Mouse (Mus musculus): Measurements from ENCODE around the gene Nrm.
A peak's percentile ranks its signal among the peaks of the same experiment; 100 is the strongest.
"Not testable (repeated sequence)": the region's sequence is repeated elsewhere in the genome, so short reads cannot be mapped to it uniquely, and the experiment has no call there.

Nrm gene

GRCm38 (mm10) chr17:35835424-35836140 is 25.5 kb upstream of the Nrm start:
- peak in 1 of 2 experiments; percentile 20 for DNase-seq

- DNase-seq = peak in 1 of 2 experiments; percentile 74
Observed at GRCm38 (mm10) chr17:35836178-35836965, 24.7 kb upstream of the Nrm start.

- peak; percentile 90 to 92 for DNase-seq
Observed at GRCm38 (mm10) chr17:35836991-35837422, 24.1 kb upstream of the Nrm start.

- peak in 1 of 2 experiments; percentile 75 for DNase-seq
Observed at GRCm38 (mm10) chr17:35837487-35837886, 23.6 kb upstream of the Nrm start.

- peak; percentile 96 to 97 for DNase-seq
Observed at GRCm38 (mm10) chr17:35838122-35838544, 23.0 kb upstream of the Nrm start, which contains the start of gene Tubb5. Gene Tubb5, minus strand, starts transcription at chr17:35838306.

- DNase-seq = peak in 1 of 2 experiments; percentile 30
Observed at GRCm38 (mm10) chr17:35838570-35838969, 22.5 kb upstream of the Nrm start.

- not testable (repeated sequence) for DNase-seq
Observed at GRCm38 (mm10) chr17:35839002-35839401, 22.1 kb upstream of the Nrm start.

- DNase-seq = no peak
Observed at GRCm38 (mm10) chr17:35840561-35840960, 20.6 kb upstream of the Nrm start.

- peak; percentile 99 to 100 for DNase-seq
Observed at GRCm38 (mm10) chr17:35841076-35841950, 19.8 kb upstream of the Nrm start, which contains the start of gene Mdc1. Gene Mdc1, plus strand, starts transcription at chr17:35841515.

- no peak for DNase-seq
Observed at GRCm38 (mm10) chr17:35842006-35842405, 19.1 kb upstream of the Nrm start.

- DNase-seq = no peak
Observed at GRCm38 (mm10) chr17:35843514-35843913, 17.6 kb upstream of the Nrm start.

- no peak for DNase-seq
Observed at GRCm38 (mm10) chr17:35848112-35848511, 13.0 kb upstream of the Nrm start.

GRCm38 (mm10) chr17:35850974-35851373 is 10.1 kb upstream of the Nrm start:
- no peak for DNase-seq

GRCm38 (mm10) chr17:35859371-35859770 is 1.7 kb upstream of the Nrm start:
- DNase-seq = no peak

GRCm38 (mm10) chr17:35859835-35860234 is 1.3 kb upstream of the Nrm start:
- DNase-seq = no peak

GRCm38 (mm10) chr17:35860831-35861197 is 304 bp upstream of the Nrm start:
- DNase-seq = no peak

- DNase-seq = no peak
Observed at GRCm38 (mm10) chr17:35864832-35865353, 3.8 kb downstream of the Nrm start.

GRCm38 (mm10) chr17:35865481-35866280 is 4.6 kb downstream of the Nrm start, which contains the start of gene Ppp1r18:
Gene Ppp1r18, plus strand, starts transcription at chr17:35865593.
- no peak for DNase-seq

GRCm38 (mm10) chr17:35866281-35866831 is 5.2 kb downstream of the Nrm start:
- peak in 1 of 2 experiments; percentile 56 for DNase-seq

- peak in 1 of 2 experiments; percentile 58 for DNase-seq
Observed at GRCm38 (mm10) chr17:35866911-35867890, 6.1 kb downstream of the Nrm start.

All from thymus, adult 18-20 months (tissue).